8 mouse cellular contexts compared by ENCODE assay signal in genomic region chr17:72603118-72603885, GRCm38 (mm10). TPM values are rescaled to one million over a fixed set of nuclear protein-coding genes. Genes with fewer than 3 reads are reported as not detected.
DNase-seq lines count a peak whose midpoint lies in the region; ATAC-seq lines count a peak whose summit lies in the region.

No protein-coding gene starts in this region.

- no peaks in the 10 kb centered on the region for H3K36me3 ChIP-seq in hindbrain, embryonic 13.5 days

- peak; percentile 86 for DNase-seq in R1 (ENCODE audit: low read depth, low spot score)
- DNase-seq in cerebellum, postnatal 36 days: peak; percentile 21
- peak; percentile 31 for DNase-seq in gastrocnemius, adult 18-20 months (ENCODE audit: low spot score)
- DNase-seq in layer of hippocampus, postnatal 25 days (ENCODE audit: extremely low spot score in 1 of 2, low spot score in 1 of 2): peak; percentile 40 to 64
- DNase-seq in lung, postnatal 14 days: peak; percentile 82
- DNase-seq in retina, postnatal 1 day: peak; percentile 90
- peak; percentile 88 for DNase-seq in urinary bladder, postnatal 14 days (ENCODE audit: low spot score)

- WGBS in hindbrain, embryonic 13.5 days: under 1% methylated on average over 40 of the region's 40 CpGs

- H3K4me2 ChIP-seq in hindbrain, embryonic 13.5 days: peak overlapping the region; percentile 97

- peaks cover 38% of the 10 kb centered on the region for H3K27me3 ChIP-seq in hindbrain, embryonic 13.5 days

- peak; percentile 29 for ATAC-seq in hindbrain, embryonic 13.5 days (ENCODE audit: low FRiP score)

- H3K9me3 ChIP-seq in hindbrain, embryonic 13.5 days: no peaks in the 10 kb centered on the region

- H3K27ac ChIP-seq in hindbrain, embryonic 13.5 days: no peak overlapping the region

- peak overlapping the region; percentile 72 for H3K9ac ChIP-seq in hindbrain, embryonic 13.5 days

- H3K4me1 ChIP-seq in hindbrain, embryonic 13.5 days (replicated peaks): peaks cover 38% of the 10 kb centered on the region

- peak overlapping the region; percentile 53 for H3K4me3 ChIP-seq in hindbrain, embryonic 13.5 days

RNA-seq across cellular contexts. Expression of gene Alk, which starts 1.1 kb away (rescaled TPM):
- total RNA-seq in gastrocnemius, adult 18-20 months (2021): not detected
- 3.4 and 3.5 TPM in 2 replicates for polyA plus RNA-seq in hindbrain, embryonic 13.5 days (2015; fragmentation: Nextera tagmentation; extraction: Ambion mirVana)
- total RNA-seq in layer of hippocampus, postnatal 25 days (2021): 1 to 10 TPM; 5.8 to 6.1 TPM

Comparison
In these comparisons a context has a peak if more than half of its experiments do, and no peak if none do; other contexts are left out.
1. DNase-seq: peak in every context shown above with its lines; median percentile 90 in retina, postnatal 1 day; 88 in urinary bladder, postnatal 14 days; 86 in R1; 82 in lung, postnatal 14 days; 52 in layer of hippocampus, postnatal 25 days; 31 in gastrocnemius, adult 18-20 months; 21 in cerebellum, postnatal 36 days.
2. RNA of gene Alk, which starts 1.1 kb away (total RNA-seq): 5.8 to 6.1 TPM in layer of hippocampus, postnatal 25 days; not detected in gastrocnemius, adult 18-20 months; every median in the first group is over 4 times any median in the second.